26 mouse cellular contexts compared by ENCODE assay signal in genomic region chr5:40882886-40883285, GRCm38 (mm10).
DNase-seq lines count a peak whose midpoint lies in the region; ATAC-seq and TF ChIP-seq lines count a peak whose summit lies in the region.
"Had no signal": no experiment of that assay in that cellular context is flagged by ENCODE, and none has a peak within 500 bp of the region (broad histone marks: within the 10 kb centered on the region; RNA-seq: fewer than 3 reads in every experiment).

No protein-coding gene starts in this region.

- WGBS in embryonic facial prominence, embryonic 14.5 days: 81% methylated on average over 5 of the region's 5 CpGs
- 81% methylated on average over 5 of the region's 5 CpGs for WGBS in embryonic facial prominence, embryonic 10.5 days
- WGBS in hindbrain, embryonic 13.5 days: 53% methylated on average over 5 of the region's 5 CpGs
- 63% methylated on average over 5 of the region's 5 CpGs for WGBS in hindbrain, embryonic 16.5 days
- 72% methylated on average over 5 of the region's 5 CpGs for WGBS in kidney, embryonic 15.5 days

- no peaks in the 10 kb centered on the region for H3K36me3 ChIP-seq in embryonic facial prominence, embryonic 14.5 days (ENCODE audit: control insufficient read depth, insufficient read depth, low read length)
- H3K36me3 ChIP-seq in embryonic facial prominence, embryonic 10.5 days (replicated peaks): no peaks in the 10 kb centered on the region
- H3K36me3 ChIP-seq in hindbrain, embryonic 13.5 days: no peaks in the 10 kb centered on the region
- no peaks in the 10 kb centered on the region for H3K36me3 ChIP-seq in hindbrain, embryonic 16.5 days (ENCODE audit: control insufficient read depth, insufficient read depth, low read length)
- no peaks in the 10 kb centered on the region for H3K36me3 ChIP-seq in kidney, embryonic 15.5 days
- H3K36me3 ChIP-seq: embryonic facial prominence, embryonic 13.5 days; forebrain, embryonic 10.5 days; G1E; hindbrain, embryonic 15.5 days; intestine, embryonic 15.5 days had no signal

- ATAC-seq in embryonic facial prominence, embryonic 14.5 days (ENCODE audit: low read depth): no peak
- 0 out of 2 replicates have a peak, but pooled peaks have one; percentile 46 for ATAC-seq in hindbrain, embryonic 13.5 days (ENCODE audit: low FRiP score)
- no peak for ATAC-seq in hindbrain, embryonic 16.5 days
- ATAC-seq in kidney, embryonic 15.5 days (replicated peaks; ENCODE audit: low FRiP score): no peak
- ATAC-seq: forebrain, embryonic 13.5 days; forebrain, embryonic 16.5 days; intestine, embryonic 15.5 days had no signal

- TF ChIP-seq CTCF in brain, embryonic 14.5 days (IDR thresholded peaks at IDR 0.05; ENCODE audit: borderline replicate concordance, extremely low read depth, insufficient read depth, insufficient read length): no peak

- no peaks in the 10 kb centered on the region for H3K27me3 ChIP-seq in embryonic facial prominence, embryonic 14.5 days (replicated peaks; ENCODE audit: control insufficient read depth, insufficient read depth, low read length)
- no peaks in the 10 kb centered on the region for H3K27me3 ChIP-seq in embryonic facial prominence, embryonic 10.5 days (replicated peaks; ENCODE audit: low read depth, poor library complexity, severe bottlenecking)
- no peaks in the 10 kb centered on the region for H3K27me3 ChIP-seq in hindbrain, embryonic 13.5 days
- no peaks in the 10 kb centered on the region for H3K27me3 ChIP-seq in hindbrain, embryonic 16.5 days (replicated peaks; ENCODE audit: control insufficient read depth, insufficient read depth, low read length)
- H3K27me3 ChIP-seq in kidney, embryonic 15.5 days: no peaks in the 10 kb centered on the region
- H3K27me3 ChIP-seq: CH12.LX; embryonic facial prominence, embryonic 13.5 days; forebrain, embryonic 13.5 days; hindbrain, embryonic 15.5 days; intestine, embryonic 15.5 days had no signal

- no peak for TF ChIP-seq POLR2A in brain, embryonic 14.5 days (IDR thresholded peaks at IDR 0.05; ENCODE audit: borderline replicate concordance, extremely low read depth, insufficient read depth, insufficient read length, poor library complexity, severe bottlenecking)

- no peak overlapping the region for H3K9ac ChIP-seq in embryonic facial prominence, embryonic 14.5 days (ENCODE audit: low read depth, low read length)
- no peak overlapping the region for H3K9ac ChIP-seq in hindbrain, embryonic 13.5 days
- H3K9ac ChIP-seq in hindbrain, embryonic 16.5 days (ENCODE audit: low read depth, low read length): no peak overlapping the region
- no peak overlapping the region for H3K9ac ChIP-seq in kidney, embryonic 15.5 days
- H3K9ac ChIP-seq: embryonic facial prominence, embryonic 13.5 days; forebrain, embryonic 13.5 days; hindbrain, embryonic 15.5 days; intestine, embryonic 15.5 days had no signal

- H3K4me2 ChIP-seq in embryonic facial prominence, embryonic 14.5 days (ENCODE audit: low read depth, low read length): no peak overlapping the region
- no peak overlapping the region for H3K4me2 ChIP-seq in hindbrain, embryonic 13.5 days
- H3K4me2 ChIP-seq in hindbrain, embryonic 16.5 days (ENCODE audit: low read length): no peak overlapping the region
- no peak overlapping the region for H3K4me2 ChIP-seq in kidney, embryonic 15.5 days
- H3K4me2 ChIP-seq: embryonic facial prominence, embryonic 13.5 days; forebrain, embryonic 13.5 days; heart, embryonic 11.5 days; hindbrain, embryonic 15.5 days; intestine, embryonic 15.5 days had no signal

- no peaks in the 10 kb centered on the region for H3K4me1 ChIP-seq in embryonic facial prominence, embryonic 14.5 days (ENCODE audit: control insufficient read depth, insufficient read depth, low read length)
- H3K4me1 ChIP-seq in embryonic facial prominence, embryonic 10.5 days: no peaks in the 10 kb centered on the region
- H3K4me1 ChIP-seq in hindbrain, embryonic 13.5 days (replicated peaks): no peaks in the 10 kb centered on the region
- no peaks in the 10 kb centered on the region for H3K4me1 ChIP-seq in hindbrain, embryonic 16.5 days (ENCODE audit: control insufficient read depth, insufficient read depth, low read depth, low read length)
- no peaks in the 10 kb centered on the region for H3K4me1 ChIP-seq in kidney, embryonic 15.5 days
- H3K4me1 ChIP-seq: embryonic facial prominence, embryonic 13.5 days; forebrain, embryonic 10.5 days; forebrain, embryonic 13.5 days; hindbrain, embryonic 15.5 days; intestine, embryonic 15.5 days had no signal

- H3K9me3 ChIP-seq in embryonic facial prominence, embryonic 14.5 days (ENCODE audit: control insufficient read depth, low read length): no peaks in the 10 kb centered on the region
- H3K9me3 ChIP-seq in embryonic facial prominence, embryonic 10.5 days: no peaks in the 10 kb centered on the region
- H3K9me3 ChIP-seq in hindbrain, embryonic 13.5 days: no peaks in the 10 kb centered on the region
- no peaks in the 10 kb centered on the region for H3K9me3 ChIP-seq in hindbrain, embryonic 16.5 days (ENCODE audit: control insufficient read depth, low read length)
- no peaks in the 10 kb centered on the region for H3K9me3 ChIP-seq in kidney, embryonic 15.5 days (replicated peaks)
- H3K9me3 ChIP-seq: embryonic facial prominence, embryonic 13.5 days; forebrain, embryonic 10.5 days; forebrain, embryonic 13.5 days; G1E; hindbrain, embryonic 15.5 days; intestine, embryonic 15.5 days had no signal

- H3K27ac ChIP-seq in embryonic facial prominence, embryonic 14.5 days (replicated peaks; ENCODE audit: low read depth, low read length): no peak overlapping the region
- H3K27ac ChIP-seq in embryonic facial prominence, embryonic 10.5 days (replicated peaks): no peak overlapping the region
- H3K27ac ChIP-seq in hindbrain, embryonic 13.5 days: no peak overlapping the region
- no peak overlapping the region for H3K27ac ChIP-seq in hindbrain, embryonic 16.5 days (ENCODE audit: low read depth, low read length)
- H3K27ac ChIP-seq in kidney, embryonic 15.5 days: no peak overlapping the region
- H3K27ac ChIP-seq: embryonic facial prominence, embryonic 13.5 days; forebrain, embryonic 10.5 days; forebrain, embryonic 13.5 days; hindbrain, embryonic 15.5 days; intestine, embryonic 15.5 days had no signal

- no peak overlapping the region for H3K4me3 ChIP-seq in embryonic facial prominence, embryonic 14.5 days (ENCODE audit: low read depth, low read length)
- H3K4me3 ChIP-seq in embryonic facial prominence, embryonic 10.5 days: no peak overlapping the region
- no peak overlapping the region for H3K4me3 ChIP-seq in hindbrain, embryonic 13.5 days
- H3K4me3 ChIP-seq in hindbrain, embryonic 16.5 days (ENCODE audit: low read length): no peak overlapping the region
- no peak overlapping the region for H3K4me3 ChIP-seq in kidney, embryonic 15.5 days (replicated peaks)
- H3K4me3 ChIP-seq: embryonic facial prominence, embryonic 13.5 days; forebrain, embryonic 10.5 days; forebrain, embryonic 13.5 days; hindbrain, embryonic 15.5 days; intestine, embryonic 15.5 days had no signal

- DNase-seq in embryonic facial prominence, embryonic 14.5 days (ENCODE audit: low spot score): peak; percentile 0
- DNase-seq in embryonic facial prominence, embryonic 10.5 days (ENCODE audit: low spot score): no peak
- DNase-seq in brain, embryonic 14.5 days (ENCODE audit: low read depth): peak; percentile 5
- DNase-seq in adrenal gland, postnatal 10 days: no peak
- DNase-seq: adrenal gland, adult 2 months; adrenal gland, postnatal 25 days; B cell, adult 2 months; cerebellum, adult 18-20 months; cerebellum, adult 9-10 months; cerebellum, postnatal 25 days; gastrocnemius, postnatal 10 days; gastrocnemius, postnatal 36 days; heart, postnatal 36 days; kidney, adult 11 months had no signal

Comparison
In these comparisons a context has a peak if more than half of its experiments do, and no peak if none do; other contexts are left out.
1. DNase-seq: peak in embryonic facial prominence, embryonic 14.5 days (single experiment) and brain, embryonic 14.5 days (single experiment); none in embryonic facial prominence, embryonic 10.5 days (single experiment) and adrenal gland, postnatal 10 days (single experiment).